Mouse (Mus musculus) layer of hippocampus, adult 8-10 months (tissue): ENCODE measurements at regions not wholly inside any gene's neighbourhood (a gene's known extent, or its start where the extent isn't known, plus 50 kb on each side); places are given as distances from the start of the nearest gene placed in this dataset.

Source experiments
- DNase-seq, 2 experiments: peaks; one replicate each; pipeline ENCODE4 v3.0.0; 2022; ENCODE audit warnings: low spot score in 2 of 2

GRCm38 (mm10) chr8:75353786-75354185, 52.6 kb downstream of the Gm10358 start:
- no peak for DNase-seq

- DNase-seq, result no peak
These were observed 56.2 kb downstream of the Gm10358 start for GRCm38 (mm10) chr8:75350141-75350540.

- DNase-seq, result no peak
These were observed 58.3 kb downstream of the Gm10358 start for GRCm38 (mm10) chr8:75348047-75348446.

- no peak for DNase-seq
These were observed 85.8 kb downstream of the Gm10358 start for GRCm38 (mm10) chr8:75320614-75321013.

- DNase-seq, result no peak
These were observed 87.9 kb downstream of the Gm10358 start for GRCm38 (mm10) chr8:75318526-75318925.

GRCm38 (mm10) chr8:75315886-75316285, 90.5 kb downstream of the Gm10358 start:
- peak; percentile 21 to 67 for DNase-seq

GRCm38 (mm10) chr8:75309463-75309862, 95.7 kb downstream of the Rasd2 start:
- DNase-seq, result no peak

GRCm38 (mm10) chr8:75291921-75292320, 78.2 kb downstream of the Rasd2 start:
- no peak for DNase-seq

GRCm38 (mm10) chr8:75289933-75290332, 76.2 kb downstream of the Rasd2 start:
- DNase-seq, result no peak
